Mouse (Mus musculus) induced T-regulatory cell, adult 2 months (primary cell): ENCODE data around the gene Ap3d1.

Experiments
- DNase-seq: peaks from one replicate; pipeline ENCODE4 v3.0.0-alpha.2; 2012; ENCODE audit warnings: low read depth

The Ap3d1 gene

DNA sequence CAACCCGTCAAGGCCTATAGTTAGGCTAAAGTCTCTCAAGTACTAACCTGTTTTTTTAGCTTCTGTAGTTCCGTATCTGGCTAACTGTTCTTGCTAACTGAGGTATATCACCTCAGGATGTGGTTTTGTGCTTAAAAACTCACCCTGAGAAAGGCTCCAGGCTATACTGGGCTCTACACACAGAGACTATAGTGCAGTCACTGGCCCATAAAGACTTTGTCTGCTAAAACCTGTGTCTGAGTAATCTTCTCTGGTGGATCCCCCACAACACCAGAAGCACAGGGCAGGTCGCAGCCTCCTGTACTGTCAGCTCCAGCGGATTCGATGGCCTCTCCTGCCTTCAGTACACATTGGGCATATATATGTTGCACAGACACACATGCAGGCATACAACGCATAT is 60.1 kb downstream of the Ap3d1 start:
- peak; percentile 87 for DNase-seq

DNA sequence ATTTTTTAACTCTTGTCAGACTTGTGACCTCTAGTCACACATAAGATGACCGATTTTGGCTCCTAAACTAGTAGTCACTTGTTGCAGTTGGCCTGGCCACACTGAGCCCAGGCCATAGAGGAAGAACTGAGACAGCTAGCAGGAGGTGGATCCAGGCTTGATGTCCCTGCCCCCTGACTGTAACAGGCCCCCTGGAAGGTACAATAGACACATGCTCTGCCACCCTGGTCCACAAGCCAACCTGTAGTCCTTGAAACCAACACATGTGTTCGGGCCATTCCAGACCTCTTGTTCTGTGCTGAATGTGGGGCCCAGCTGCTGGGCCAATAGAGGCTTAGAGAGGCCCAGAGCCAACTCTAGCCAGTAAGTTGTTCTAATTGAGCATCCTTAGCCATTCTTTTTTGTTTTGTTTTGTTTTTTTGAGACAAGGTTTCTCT is 61.8 kb downstream of the Ap3d1 start:
- peak; percentile 44 for DNase-seq

GRCm38 (mm10) chr10:80679556-80680259 is 62.4 kb downstream of the Ap3d1 start:
- DNase-seq, result peak; percentile 45

GRCm38 (mm10) chr10:80678601-80679377 is 63.3 kb downstream of the Ap3d1 start:
- peak; percentile 89 for DNase-seq

- peak; percentile 95 for DNase-seq
These were observed 64.1 kb downstream of the Ap3d1 start, which contains the start of gene Mknk2 for GRCm38 (mm10) chr10:80677942-80678436. Mknk2 (minus strand) TSS chr10:80678112.

GRCm38 (mm10) chr10:80677128-80677875 is 64.8 kb downstream of the Ap3d1 start:
- DNase-seq, result peak; percentile 92

- DNase-seq, result peak; percentile 100
These were observed 65.7 kb downstream of the Ap3d1 start for GRCm38 (mm10) chr10:80676198-80676928.

DNA sequence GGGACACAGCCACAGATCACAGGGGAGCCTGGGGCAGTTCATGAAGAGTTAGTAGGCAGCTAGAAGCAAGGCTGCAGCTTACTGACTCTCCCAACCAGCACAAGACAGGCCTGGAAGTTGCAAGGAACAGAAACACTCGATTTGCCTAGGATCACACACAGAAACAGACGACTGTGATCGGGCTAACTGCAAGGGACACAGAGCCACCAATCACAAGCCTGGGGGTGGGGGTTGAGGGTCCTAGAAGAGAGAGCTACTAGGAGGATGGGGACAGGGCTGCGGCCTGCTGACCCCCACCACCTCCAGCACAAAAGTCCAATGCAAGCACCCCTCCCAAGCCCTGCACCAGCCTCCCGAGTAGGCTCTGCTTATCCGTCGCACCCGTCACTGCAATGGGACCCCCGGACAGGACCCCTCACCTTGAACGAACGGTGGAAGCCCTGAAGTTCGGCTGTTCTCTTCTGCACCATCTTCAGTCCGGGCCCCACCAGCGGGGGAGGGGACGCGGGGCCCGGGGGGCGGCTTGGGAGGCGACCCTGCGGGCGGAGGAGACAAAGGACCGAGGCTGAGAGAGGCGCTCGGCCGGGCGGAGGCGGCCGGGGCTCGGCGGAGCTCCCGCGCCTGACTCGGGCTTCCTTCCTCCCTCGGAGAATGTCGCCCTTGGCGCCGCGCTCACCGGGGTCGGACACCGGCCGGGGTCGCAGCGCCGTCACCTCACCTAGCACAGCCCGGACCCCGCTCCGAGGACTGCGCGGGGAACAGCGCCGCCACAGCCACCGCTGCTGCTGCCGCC is 66.5 kb downstream of the Ap3d1 start:
- peak; percentile 59 for DNase-seq

GRCm38 (mm10) chr10:80674851-80675404 is 67.1 kb downstream of the Ap3d1 start:
- DNase-seq, result no peak

DNA sequence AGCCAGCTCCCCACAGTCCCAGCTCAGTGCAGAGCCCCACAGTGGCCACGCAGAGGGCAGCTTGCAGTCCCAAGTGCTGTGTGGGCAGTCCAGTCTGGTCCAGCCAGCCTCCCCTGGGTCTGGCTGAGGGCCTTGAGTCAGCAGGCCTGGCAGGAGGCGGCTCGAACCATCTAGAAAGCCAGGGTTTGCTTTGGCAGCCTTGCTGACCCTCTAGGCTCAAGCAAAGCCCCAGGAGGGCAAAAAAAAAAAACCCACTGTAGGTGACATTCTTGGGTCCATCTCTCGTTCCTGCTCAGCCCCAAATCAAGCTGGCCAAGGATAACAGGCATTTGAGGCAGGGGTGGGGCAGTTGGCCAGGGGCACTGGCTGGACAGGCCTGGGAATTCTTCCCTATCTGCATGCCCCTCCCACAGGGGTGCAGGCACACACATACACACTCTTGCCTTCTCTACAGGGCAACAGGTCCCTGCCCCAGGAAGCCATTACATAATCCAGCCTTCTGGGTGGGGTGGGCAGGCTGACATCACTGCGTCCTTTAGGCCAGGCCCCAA is 67.8 kb downstream of the Ap3d1 start:
- DNase-seq, result no peak

GRCm38 (mm10) chr10:80673690-80674089 is 68.4 kb downstream of the Ap3d1 start:
- DNase-seq, result no peak

DNA sequence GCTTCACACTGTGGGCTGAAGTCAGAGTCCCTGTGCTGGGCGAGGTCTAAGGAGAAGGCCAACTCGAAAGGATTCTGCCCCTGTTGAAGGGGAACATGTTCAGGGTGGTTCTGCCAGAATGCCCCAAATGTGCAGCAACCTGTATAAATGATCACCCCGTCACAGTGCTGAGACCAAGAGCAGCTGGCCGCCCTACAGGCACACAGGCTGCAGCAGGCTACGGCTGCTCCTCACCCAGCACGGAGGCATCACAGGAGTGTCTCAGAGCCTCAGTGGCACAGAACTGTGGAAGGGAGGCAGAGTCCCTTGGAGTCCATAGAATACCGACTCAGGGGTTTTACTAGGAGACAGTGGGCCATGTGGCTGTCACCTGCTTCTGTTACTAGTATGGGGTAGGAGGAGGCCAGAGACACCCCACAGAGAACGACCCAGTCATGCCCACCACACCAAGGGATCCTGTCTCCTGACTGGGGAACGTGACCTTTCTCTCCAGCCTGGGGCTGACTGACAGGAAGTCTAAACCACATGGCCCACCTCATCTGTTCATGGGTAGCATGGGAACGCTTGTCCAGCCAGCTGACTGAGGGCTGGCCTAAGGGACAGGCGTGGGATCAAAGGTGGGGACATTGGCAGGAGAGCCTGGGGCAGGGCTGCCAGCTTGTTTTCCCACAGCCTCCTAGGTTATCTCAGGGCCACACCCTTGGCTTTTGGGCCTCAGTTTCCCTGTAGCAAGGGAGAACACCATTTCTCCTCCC is 70.0 kb downstream of the Ap3d1 start:
- DNase-seq, result no peak

- no peak for DNase-seq
These were observed 70.8 kb downstream of the Ap3d1 start for GRCm38 (mm10) chr10:80671251-80671650.

- DNase-seq, result no peak
These were observed 71.5 kb downstream of the Ap3d1 start for GRCm38 (mm10) chr10:80670531-80670930.

- no peak for DNase-seq
These were observed 72.2 kb downstream of the Ap3d1 start for GRCm38 (mm10) chr10:80669737-80670485.

GRCm38 (mm10) chr10:80669018-80669417 is 73.0 kb downstream of the Ap3d1 start:
- no peak for DNase-seq

DNA sequence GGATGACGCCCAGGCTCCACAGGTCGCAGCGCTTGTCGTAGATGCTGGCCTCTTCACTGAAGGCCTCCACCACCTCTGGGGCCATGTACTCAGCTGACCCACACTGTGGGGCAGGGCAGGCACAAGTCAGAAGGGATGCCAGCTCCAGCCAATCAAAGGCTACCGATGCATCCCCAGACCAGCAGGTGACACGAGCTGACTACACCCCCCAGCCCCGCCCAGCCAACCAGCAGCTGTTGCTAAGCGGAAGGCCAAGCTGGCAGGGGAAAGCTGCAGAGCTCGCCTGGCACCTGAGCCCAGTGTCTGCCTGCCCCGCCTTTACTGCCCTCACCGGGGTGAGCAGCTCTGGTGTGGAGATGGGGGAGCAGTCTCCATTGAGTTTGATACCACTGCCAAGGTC is 73.5 kb downstream of the Ap3d1 start:
- peak; percentile 43 for DNase-seq

DNA sequence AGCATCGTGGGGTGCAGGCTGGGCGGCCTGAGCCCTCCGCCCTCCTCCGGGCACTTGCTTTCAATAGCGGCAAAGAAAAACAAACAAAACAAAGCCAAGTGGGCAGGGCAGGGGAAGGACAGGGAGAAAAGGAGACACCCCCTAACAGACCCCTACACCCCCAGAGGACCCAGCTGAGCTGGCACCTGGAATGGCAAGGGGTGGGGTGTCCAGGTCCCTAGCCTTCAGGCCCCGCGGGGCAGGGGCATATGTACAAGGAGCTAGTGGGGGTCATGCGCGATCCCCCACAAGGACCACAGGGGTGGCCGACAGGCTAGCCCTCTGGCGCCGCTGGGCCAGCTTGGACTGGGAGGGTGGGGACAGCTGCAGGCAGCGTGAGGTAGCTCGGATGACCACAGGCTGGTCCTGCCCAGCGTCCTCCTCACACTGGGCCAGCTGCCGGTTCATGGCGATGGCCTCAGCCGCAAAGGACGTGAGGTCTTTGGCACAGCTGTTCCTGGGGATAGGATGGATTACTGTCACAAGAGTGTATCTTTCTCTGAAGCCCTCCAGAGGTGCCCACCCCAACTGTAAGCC is 75.1 kb downstream of the Ap3d1 start:
- no peak for DNase-seq
